Mouse (Mus musculus) liver, postnatal 0 days (tissue): ENCODE measurements at regions not wholly inside any gene's neighbourhood (a gene's known extent, or its start where the extent isn't known, plus 50 kb on each side); places are given as distances from the start of the nearest gene placed in this dataset.

ENCODE experiments used
- CTCF ChIP-seq: sonication (generic); IDR thresholded peaks from 2 replicates; pipeline ENCODE4 v1.5.1; 2016; ENCODE audit warnings: antibody characterized with exemption, low read depth
- EP300 ChIP-seq: IDR thresholded peaks from 2 replicates; pipeline ENCODE4 v1.6.1; 2016; ENCODE audit warnings: antibody characterized with exemption, low read depth, mild to moderate bottlenecking

GRCm38 (mm10) chr14:48059664-48060455, 60.8 kb upstream of the Peli2 start:
- no peak for TF ChIP-seq CTCF
- TF ChIP-seq EP300, result no peak
